Mouse (Mus musculus): ENCODE measurements at regions not wholly inside any gene's neighbourhood (a gene's known extent, or its start where the extent isn't known, plus 50 kb on each side); places are given as distances from the start of the nearest gene placed in this dataset.

DNA sequence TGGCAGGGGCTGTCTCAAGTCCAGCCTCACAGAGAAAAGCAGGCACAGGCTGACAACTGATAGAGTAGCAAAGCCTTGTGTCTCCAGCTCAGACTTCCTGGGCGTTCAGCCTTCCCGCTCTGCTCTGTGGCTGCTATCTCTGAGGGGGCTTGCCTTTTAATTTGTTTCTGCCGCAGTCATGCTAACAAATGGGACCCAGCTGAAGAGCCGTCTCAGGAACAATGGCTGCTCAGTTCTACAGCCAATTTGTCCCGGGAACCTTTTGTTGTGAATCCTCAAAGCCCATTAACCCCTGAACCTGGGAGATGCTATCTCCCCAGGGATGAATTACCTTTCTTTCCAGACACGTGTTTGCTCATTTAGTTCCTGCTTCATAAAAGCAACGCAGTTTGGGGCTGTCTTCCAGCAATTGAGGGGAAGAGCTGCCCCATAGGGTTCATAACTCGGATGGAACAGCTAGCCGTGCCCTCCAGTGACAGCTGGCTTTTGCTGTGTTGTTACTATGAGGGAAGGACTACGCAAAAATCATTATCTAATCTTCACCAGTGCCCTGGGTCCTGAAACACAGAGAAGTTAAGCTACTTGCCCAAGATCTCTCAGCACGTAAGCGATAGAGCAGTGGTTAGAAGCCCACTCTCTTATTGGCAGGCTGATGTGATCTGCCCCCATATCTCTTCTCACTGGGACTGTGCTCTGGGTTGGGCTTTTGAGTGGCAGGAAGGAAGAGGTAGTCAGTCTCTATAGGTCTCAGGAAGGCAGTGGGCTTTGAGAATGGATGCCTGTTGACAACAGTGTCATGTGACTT lies 240.9 kb downstream of the Rybp start:
- no peak for DNase-seq (ENCODE audit: low spot score)

DNA sequence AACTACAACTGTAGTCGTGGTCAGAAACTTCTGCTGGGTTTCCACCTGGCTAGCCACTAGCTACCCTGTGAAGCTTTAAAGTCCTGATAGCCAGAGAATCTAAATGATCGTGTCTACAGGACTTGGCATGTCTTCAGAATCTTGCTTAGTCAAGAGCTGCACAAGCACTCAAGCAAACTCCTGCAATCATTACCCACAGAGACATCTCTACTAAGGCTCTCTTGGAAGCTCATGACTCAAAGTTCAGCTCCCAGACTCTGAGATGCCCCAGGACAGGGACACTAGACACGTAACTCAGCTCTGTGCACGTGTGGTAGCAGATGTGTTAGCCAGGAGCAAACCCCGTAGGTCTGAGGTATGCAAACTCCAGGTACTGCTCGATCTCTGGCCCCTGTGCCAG lies 242.2 kb downstream of the Rybp start:
- no peak for DNase-seq (ENCODE audit: low spot score)

DNA sequence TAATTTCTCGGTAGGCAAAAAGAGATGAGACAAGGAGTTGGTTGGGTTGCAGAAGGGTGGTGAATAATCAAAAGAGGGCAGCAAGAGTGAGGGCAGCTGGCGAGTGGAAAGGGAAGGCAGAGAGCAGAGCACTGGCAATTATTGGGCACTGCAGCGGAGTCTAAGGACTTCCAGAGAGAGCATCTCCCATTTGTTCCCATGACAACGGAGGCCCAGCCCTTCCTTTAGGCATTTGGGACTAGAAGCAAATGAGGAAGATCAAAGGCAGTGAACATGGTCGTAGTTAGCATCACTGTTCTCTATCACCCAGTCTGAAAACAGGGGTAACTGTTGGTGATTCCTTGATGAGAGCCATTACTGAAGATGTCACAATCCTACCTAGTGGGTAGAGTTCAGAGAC lies 246.1 kb downstream of the Rybp start:
- no peak for DNase-seq (ENCODE audit: low spot score)

DNA sequence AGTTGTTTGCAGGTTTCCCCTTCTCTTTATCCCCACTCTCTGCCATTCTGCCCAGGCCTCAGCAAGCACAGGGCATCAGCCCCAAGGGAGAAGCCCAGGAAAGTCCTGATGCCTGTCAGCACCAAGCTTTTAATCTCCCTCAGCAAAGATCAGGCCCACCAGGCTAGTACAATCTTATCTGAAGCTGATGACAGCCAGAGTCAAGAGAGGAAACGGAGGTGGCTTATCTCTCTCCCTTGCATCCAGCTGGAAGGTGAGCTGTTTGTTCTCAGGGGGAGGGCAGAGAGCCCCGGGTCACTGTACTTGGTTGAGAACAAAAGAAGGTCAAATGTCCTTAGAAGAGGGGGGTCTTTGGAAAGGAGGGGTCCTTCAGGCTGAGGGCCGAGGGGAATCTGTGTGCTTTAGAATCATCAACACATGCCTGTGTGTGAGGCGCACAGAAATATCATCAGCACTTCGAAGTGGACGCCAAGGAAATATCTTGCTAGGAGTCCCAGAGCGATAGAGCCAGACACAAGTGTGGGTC lies 246.8 kb downstream of the Rybp start:
- DNase-seq (ENCODE audit: low spot score) = no peak

DNA sequence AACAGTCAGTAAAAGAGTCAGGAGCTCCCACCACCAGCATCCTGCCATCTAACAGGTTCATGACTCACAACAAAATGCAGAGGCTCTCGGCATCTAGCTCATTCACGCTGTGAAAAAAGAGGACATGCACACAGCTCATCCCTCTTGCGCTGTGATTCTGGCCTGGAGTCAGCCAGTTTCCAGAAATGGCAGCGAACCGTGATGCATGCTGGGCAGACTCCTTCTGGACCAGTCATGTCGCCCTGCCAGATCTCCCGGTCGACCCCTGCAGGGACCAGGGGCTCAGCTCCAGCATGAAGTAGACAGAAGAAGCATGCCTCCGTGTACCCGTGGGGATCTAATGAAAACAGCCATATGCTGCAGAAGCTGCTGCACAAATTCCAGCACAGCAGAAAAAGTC lies 254.6 kb downstream of the Rybp start:
- peak; percentile 20 for DNase-seq (ENCODE audit: low spot score)

DNA sequence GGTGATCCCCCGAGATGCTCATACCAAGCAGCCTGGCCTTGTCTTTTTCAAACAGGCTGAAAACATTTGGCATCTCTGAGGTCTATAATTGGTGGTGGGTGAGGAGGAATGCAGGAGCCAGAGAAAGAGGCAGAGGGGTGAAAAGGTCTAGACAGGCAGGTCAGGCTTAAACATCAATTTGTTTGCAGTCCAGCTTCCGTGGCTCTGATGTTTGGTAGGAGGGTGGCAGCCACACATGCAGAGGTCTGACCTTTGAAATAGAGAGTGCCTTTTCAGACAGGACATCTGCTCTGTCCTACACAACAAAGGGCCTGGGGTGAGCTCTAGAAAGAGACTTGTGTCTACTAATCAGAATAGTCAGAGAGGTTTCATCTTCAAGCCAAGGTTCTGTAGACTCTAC lies 256.8 kb downstream of the Rybp start:
- DNase-seq (ENCODE audit: low spot score) = no peak

DNA sequence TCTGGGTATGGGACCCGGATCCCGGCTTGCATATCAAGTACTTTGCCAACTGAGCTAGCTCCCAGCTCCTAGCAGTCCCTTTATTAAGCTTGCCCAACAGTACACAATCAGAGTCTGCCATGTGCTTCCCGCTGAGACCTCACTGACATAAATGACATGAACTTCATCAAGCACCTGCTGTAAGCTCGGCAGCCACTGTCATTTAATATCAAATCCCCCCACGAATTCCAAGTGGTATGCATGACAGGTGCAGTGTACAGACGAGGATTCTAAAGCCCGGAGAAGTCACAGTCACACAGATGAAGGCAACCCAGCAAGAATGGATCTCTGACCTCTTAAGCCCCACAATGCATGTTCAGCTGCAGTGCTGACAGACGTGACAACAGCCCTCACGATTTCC lies 257.3 kb downstream of the Rybp start:
- no peak for DNase-seq (ENCODE audit: low spot score)

DNA sequence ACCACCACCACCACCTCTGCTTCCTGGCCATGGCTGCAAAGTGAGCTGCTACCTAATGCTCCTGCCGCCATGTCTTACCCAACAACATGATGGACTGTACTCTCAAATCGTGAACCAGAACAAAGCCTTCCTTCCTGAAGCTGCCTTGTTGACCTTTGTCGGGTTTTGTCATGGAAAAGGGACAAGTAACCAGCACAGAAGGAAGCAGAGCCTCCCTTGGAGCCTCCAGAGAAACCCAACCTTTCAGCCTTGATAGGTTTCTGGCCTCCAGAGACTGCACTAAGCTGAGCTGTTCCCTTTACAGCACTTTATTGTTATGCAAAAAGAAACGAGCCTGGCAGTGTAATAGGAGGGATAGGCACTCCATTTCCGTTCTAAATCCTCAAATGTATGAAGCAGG lies 259.8 kb downstream of the Rybp start:
- no peak for DNase-seq (ENCODE audit: low spot score)

DNA sequence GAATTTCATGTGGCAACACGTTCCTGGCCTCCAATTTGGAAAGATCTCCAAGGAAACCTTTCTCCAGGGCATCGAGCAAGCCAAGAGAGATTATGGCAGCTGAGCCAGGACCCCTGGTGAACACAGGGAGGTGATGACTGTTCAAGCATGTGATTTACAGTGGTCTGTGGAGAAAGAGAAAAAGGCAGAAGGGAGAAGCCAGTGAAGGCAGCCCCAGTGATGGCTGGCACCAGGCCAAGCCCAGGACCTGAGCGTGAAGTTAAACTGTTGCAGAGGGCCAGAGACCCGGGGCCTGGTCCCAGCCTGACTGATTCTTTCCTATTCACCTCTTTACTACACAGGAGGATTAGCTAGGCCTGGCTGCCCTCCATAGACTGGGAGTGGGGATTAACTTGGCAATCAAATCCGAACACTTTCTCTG lies 261.7 kb downstream of the Rybp start:
- no peak for DNase-seq (ENCODE audit: low spot score)

DNA sequence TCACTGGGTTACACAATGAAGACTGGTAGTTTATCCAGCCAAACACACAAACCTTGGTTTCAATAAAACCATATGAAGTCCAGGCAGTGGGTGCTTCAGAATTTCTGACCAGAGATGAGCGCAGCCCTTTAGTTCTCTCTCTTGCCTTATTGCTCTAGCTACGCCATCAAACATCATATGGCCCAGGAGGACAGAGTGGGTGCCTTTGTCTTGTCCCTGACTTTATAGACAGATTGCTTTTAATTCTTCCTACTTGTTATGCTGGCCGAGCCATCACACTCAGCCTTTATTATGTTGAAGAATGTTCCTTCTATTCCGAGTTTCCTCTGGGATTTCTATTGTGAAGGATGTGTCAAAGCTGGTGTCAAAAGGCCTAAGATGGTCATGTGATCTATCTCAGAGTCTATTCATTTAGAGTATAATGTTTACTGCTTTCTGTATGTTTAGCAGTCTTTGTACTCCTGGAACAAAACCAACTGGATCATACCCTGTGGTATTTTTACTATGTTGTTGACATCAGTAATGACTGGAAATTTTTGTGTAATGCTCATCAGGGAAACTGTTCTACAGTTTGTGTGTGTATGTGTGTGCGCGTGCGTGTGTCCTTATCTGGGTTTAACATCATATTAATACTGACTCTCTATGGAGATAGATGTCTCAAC lies 263.7 kb downstream of the Rybp start:
- DNase-seq (ENCODE audit: low spot score) = no peak

DNA sequence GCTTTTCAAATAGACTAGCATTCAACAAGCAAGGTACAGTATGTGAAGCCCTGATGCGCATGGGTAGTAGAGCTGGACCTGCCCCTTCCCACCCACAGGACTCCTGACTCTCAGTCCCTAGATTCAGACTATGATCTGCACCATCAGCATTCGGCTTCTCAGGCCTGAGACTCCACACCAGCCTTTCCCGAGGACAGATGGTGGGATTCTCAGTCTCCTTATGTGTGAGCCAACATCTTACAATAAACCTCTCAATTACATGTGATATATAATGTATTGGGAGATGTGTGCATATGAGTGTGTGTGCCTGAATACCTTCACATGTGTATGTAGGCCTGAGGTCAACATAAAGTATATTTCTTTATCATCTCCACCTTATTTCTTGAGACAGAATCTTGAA lies 268.3 kb downstream of the Rybp start:
- no peak for DNase-seq (ENCODE audit: low spot score)

DNA sequence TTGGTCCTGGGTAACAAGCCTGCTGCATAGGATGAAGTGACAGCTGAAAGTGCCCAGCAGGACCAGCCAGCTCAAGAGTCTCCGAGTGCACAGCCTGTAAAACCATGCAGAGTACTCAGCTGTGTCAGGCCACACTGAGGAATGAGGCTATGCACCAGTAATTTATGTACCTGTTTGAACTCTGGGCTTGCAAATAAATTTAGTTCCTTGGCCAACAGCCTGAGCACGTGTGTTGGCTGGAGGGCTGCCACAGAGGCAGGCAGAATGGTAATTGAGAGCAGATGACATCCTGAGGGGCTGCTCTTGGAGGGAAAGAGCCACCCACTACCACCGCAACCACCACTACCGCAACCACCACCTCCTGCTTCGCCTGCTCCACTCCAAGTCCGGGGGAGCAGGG lies 273.3 kb downstream of the Rybp start:
- DNase-seq (ENCODE audit: low spot score) = no peak

DNA sequence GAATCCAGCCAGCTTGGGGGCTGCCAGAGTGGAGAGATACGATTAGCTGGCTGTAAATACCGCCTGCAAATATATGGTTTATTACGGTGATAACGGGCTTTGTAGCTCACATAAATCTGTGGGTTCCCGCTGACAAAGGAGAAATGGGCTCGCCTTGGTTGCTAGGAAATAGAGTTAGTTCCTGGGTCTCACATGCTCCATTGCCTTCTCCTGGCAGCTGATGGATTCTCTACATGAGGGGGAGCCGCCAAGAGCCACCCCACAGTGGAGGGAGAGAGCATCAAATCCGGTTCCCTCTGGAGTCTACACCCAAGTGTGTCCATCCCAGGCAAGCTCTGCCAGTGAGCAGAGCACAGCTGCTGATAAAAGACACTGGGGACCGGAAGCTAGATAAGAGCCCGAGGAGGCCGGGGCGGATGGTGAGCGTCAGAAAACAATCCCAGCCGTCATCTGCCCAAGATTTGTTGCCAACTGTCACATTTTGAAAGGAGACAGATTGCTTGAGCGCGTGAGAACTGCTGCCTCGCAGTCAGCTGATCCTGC lies 275.7 kb downstream of the Rybp start:
- peak; percentile 56 for DNase-seq (ENCODE audit: low spot score)

DNA sequence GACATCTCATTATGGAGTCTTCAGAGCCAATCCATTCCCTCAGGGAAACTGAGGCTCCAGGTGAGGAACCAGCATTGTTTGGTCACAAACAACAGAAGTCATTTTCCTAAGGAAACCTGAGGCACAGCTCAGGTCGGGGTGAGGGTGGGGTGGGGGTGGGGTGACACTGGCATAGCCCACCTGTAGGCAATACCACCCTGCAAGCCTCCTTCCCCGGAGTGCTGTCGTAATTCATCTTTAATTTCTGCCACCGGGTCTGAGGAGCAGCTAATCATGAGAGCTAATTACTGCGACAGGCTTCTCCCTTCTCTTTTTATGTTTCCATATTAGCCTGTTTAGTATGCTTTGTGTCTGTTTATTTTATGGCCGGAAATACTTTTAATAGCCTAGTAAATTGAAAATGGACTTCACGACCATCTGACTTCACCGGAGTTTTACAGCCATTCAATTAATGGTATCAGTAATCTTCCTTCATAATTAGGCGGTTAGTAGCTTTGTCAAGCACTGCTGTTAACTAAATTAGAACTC lies 276.3 kb downstream of the Rybp start:
- no peak for DNase-seq (ENCODE audit: low spot score)

DNA sequence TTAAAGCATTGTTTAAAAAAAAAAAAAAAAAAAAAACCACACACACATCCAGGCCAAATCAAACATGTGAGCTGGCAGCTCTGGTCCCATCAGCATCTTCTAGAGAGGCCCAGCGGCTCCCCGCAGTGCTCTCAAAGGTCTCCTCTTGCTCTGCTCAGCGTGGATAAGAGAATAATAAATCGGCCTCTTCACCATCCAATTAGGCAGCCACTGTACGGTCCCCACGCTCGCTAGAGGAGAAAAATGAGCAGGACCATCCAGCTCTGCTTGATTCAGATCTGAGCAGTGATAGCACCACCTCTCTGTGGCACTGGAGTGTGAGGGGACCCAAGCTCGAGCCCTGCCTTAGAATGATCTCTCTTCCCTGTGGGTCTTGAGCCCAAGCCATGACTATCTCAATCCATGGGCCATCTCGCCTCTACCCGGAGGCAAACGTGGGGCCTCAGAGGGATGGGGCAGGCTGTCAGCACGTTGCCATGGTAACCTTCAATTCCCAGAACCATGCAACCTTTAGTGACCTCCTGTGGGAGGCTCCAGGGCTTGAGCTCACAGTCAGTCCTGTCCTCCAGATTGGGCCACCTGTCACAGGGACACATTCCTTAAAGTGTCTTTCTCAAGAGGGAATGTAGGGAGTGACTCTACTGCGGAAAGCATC lies 273.6 kb upstream of the Prok2 start:
- DNase-seq (ENCODE audit: low spot score) = no peak

DNA sequence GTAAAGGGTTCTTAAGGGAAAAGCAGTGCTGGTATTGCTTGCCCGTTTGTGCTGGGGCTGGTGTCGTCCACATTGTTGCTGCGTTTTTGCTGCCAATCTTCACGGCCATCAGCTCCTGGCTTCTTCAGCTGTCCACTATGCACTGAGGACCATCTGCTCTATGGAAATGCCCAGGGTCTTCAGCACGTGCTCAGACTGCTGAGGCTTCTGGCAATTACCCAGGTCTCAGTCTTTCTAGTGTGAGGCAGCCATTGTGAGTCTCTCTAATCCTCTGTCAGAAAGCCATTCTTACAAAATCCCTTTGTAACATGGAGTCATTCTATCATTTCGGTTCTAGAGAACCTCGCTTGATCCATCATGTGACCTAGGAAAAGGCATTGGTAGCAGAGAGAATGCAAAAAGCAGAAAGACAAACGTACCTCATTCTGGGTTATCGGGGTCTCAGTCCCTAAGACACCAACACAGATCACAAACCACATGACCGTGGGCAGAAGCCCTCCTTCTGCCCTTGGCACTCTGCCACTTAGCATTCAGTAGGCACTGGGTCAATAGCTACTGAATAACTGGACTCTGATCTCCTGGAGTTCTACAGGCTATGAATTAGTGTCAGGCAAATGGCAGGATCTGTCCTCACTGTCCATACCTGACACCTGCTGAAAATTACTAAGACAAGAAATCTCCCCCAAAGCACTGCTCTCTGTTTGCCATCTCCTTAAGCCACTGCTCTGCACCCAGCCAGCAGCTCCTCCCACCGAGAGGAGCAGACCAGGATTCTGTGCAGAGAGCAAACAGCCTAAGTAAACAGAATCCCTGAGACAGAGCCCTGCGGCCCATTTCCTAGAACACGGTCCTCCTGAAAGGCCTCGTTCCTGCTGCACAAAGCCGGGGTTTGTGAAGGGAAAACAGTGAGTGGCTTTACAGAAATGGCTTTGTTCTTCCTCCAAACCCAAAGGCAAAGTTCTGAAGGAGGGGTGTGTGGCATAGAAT lies 270.1 kb upstream of the Prok2 start:
- no peak for DNase-seq (ENCODE audit: low spot score)

DNA sequence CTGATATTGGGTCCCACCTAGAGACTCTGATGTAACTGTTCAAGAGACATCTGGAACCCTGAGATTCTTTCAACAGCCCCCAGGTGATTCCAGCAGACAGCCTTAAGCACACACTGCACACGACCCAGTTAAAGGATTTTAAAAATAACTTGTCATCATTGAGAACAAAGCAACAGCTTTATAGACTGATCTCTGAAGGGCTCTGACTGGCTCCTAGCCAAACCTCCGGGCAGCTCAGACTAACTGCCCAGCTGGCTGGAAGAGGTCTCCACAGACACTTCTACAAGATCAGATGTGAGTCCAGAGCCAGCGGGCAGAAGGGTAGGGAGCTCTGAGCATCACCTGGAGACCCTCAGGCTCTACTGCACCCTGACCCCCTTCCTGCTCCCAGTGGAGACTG lies 267.8 kb upstream of the Prok2 start:
- no peak for DNase-seq (ENCODE audit: low spot score)

DNA sequence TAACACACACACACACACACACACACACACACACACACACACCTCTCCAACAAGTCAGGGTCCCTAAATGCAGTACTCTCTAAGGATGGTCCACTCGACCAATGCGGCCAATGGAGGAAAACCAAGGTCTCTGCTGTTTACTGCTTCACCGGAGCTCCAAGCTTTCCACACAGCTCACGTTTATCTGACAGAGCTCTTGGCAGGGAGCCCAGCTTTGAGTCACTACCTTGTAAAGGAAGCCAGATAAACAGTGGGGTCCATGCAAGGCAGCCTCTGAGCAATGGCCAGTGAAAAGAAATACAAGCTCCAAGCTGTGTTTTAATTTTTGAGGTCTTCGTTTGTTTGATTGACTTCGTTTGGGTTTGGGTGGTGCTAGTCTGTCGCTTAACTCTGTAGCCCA lies 264.9 kb upstream of the Prok2 start:
- peak; percentile 39 for DNase-seq (ENCODE audit: low spot score)

DNA sequence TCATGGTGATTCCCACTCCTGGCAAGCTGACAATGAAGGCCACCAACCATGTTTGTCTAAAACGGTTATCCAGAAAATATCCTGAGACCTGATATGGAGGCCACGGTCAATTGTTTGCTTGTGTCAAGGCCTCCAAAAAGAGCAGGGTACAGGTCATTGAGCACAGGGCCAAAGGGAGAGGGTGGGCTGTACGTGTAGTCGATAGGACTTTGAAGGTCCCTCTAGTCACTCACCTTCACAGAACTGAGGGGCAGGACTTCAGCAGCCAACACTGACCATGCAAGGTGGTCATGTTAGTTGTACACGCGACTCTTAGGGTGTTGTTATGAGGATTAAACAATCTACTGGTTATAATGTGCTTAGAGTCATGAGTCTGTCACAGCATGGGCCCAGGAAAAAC lies 264.4 kb upstream of the Prok2 start:
- no peak for DNase-seq (ENCODE audit: low spot score)

DNA sequence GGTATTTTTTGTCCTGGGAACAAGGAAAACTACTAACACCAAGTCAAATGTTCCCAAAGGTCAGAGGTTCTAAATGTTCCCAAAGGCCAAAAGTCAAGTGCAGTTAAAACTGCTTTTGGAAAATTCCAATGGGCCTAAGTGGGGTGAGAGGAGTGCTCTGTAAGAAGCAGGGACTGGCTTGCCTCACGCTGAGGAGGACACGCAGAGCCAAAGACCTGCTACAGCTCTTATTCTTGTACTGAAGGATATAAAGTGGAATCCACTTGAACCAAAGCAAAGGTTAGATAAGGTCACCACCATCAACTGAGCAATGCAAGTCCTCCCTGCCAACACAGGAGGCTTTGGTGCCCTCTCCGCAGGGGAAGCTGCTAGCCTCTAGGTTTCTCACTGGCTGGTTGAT lies 260.3 kb upstream of the Prok2 start:
- no peak for DNase-seq (ENCODE audit: low spot score)

DNA sequence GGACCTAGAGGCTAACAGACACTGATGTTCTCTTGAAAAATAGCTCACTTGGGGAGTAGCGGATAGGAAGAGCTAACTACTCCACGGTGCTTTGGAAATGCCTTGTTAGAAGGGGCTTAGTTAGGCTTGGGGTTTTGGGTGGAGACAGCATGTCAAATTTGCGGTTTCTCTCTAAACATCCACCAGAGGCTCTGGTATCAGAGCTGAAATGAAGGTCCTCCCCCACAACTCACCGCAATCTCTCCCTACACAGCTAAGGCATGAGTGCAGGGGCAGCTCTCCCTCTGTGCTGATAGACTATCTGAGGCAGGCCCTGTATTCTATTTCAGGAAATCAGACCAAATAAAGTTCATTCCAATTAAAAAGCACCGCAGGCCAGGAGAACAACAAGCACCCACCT lies 259.1 kb upstream of the Prok2 start:
- no peak for DNase-seq (ENCODE audit: low spot score)
